Mouse (Mus musculus) lung, adult 2 months (tissue): ENCODE measurements around the gene Gm12258.

Experiments used
- CTCF ChIP-seq: fragments of 200-500 bp; IDR thresholded peaks from 2 replicates; pipeline ENCODE4 v1.5.1; 2011; ENCODE audit warnings: mild to moderate bottlenecking, low read length, control low read depth; ENCODE audit not compliant: insufficient read depth
- POLR2A ChIP-seq: fragments of 200-500 bp; IDR thresholded peaks from 2 replicates; pipeline ENCODE4 v1.6.1; 2011; ENCODE audit warnings: low read depth, mild to moderate bottlenecking, control low read depth, low read length, borderline replicate concordance; ENCODE audit errors: extremely low read depth

DNA sequence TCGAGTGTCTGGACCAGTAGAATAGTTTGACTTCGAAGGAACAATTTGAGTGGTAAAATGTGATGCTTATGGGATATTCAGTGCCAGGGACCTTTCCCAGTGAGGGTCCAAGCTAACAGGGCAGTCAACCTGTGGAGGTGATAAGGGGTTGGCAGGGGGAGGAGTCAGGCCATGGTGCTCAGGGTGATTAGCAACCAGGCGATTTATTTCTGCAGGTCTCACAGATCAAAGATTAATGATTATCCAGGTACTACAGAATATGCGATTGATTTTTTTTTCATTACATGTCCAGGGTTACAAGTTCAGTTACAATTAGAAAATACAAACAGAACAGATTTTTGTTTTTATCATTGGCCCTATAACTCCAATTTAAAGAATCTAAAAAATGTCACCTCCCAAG, 43.1 kb upstream of the Gm12258 start:
- TF ChIP-seq CTCF (no peak), POLR2A (no peak)
